Mouse (Mus musculus): ENCODE measurements around the gene Taf3. TPM values are rescaled to one million over a fixed set of nuclear protein-coding genes. Genes with fewer than 3 reads are reported as not detected.

Gene Taf3
- total and polyA plus RNA-seq, 3 experiments = 3.1 to 13.4 (median 6.0) TPM

DNA sequence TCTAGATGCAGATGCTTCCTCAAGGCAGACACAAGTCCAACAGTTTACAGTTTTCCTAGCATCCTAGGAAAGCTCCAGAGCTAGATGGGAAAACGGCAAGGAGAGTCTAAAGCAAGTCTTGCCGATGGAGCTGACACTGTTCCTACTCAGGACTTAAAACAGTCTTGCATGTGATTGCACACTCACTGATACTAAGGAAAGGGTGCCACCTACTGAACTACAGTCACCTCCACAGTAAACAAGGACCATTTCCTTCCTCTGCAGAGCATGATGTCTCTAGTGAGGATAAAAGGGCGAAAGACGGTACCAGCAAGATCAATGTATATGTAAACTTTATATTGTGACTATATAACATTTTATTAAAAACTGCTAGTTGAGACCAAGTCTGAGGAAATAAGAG lies 14.7 kb downstream of the Taf3 start:
- dilution Hi-C loops (cut with MboI; ENCODE audit: extremely low pct_ligation_motif_present, extremely low pct_unique_long_range_greater_than_20kb, low sequenced_read_pairs) = no loop called here
- Histone ChIP-seq H3K27me3 (replicated peaks) (no peaks in the 10 kb centered on the region), H3K9me3 (replicated peaks; ENCODE audit: low read length) (no peaks in the 10 kb centered on the region), H3K36me3 (replicated peaks in 1 of 2; ENCODE audit: control insufficient read depth in 1 of 2, insufficient read depth in 1 of 2, low read length in 1 of 2) (peaks cover 0 to 50% of the 10 kb centered on the region in 2 experiments), H3K4me3 (replicated peaks in 1 of 3; ENCODE audit: low read depth in 2 of 3, low read length in 2 of 3, poor library complexity in 1 of 3) (no peak overlapping the region), H3K4me2 (ENCODE audit: insufficient read depth, low read depth, poor library complexity, severe bottlenecking) (no peak overlapping the region), H3K4me1 (ENCODE audit: control insufficient read depth in 1 of 2, insufficient read depth in 2 of 2) (no peaks in the 10 kb centered on the region), H3K9ac (ENCODE audit: insufficient read depth, low read depth) (no peak overlapping the region), H3K79me2 (replicated peaks; ENCODE audit: control insufficient read depth, extremely low read depth, insufficient read depth, poor library complexity, severe bottlenecking) (peaks cover 4% of the 10 kb centered on the region; the same call in 1 of the 2 replicates), H3K27ac (ENCODE audit: insufficient read depth, low read depth) (no peak overlapping the region)
- DNase-seq (ENCODE audit: extremely low read depth) = no peak
- in situ Hi-C loops (cut with MboI; ENCODE audit: low pct_ligation_motif_present, low pct_unique_long_range_greater_than_20kb, low sequenced_read_pairs) = no loop called here
- peak; percentile 5 for TF ChIP-seq RAD21 (IDR thresholded peaks at IDR 0.05; ENCODE audit: low read depth, low read length)
- TF ChIP-seq ELF1 (IDR thresholded peaks at IDR 0.05; ENCODE audit: low read depth, low read length) = no peak
- no peak for TF ChIP-seq HCFC1 (IDR thresholded peaks at IDR 0.05; ENCODE audit: low read depth, low read length)
- no peak for TF ChIP-seq EP300 (IDR thresholded peaks at IDR 0.05; ENCODE audit: low read length)
- TF ChIP-seq CTCF (conservative IDR thresholded peaks at IDR 0.05 in 1 of 2, IDR thresholded peaks at IDR 0.05 in 1 of 2; ENCODE audit: low read depth in 2 of 2, low read length in 2 of 2) = 0 out of 4 replicates have a peak, but pooled peaks of 1 of the 2 experiments have one; percentile 2
- no peak for TF ChIP-seq MAX (IDR thresholded peaks at IDR 0.05; ENCODE audit: low read length)
- TF ChIP-seq PAX5 (IDR thresholded peaks at IDR 0.05; ENCODE audit: low read length) = no peak
- no peak for TF ChIP-seq MEF2A (IDR thresholded peaks at IDR 0.05; ENCODE audit: borderline replicate concordance, low read depth, low read length)
- no peak for TF ChIP-seq IRF4 (IDR thresholded peaks at IDR 0.05; ENCODE audit: low read depth, low read length)
- no peak for TF ChIP-seq SIN3A (IDR thresholded peaks at IDR 0.05; ENCODE audit: low read length)
- TF ChIP-seq TBP (conservative IDR thresholded peaks at IDR 0.05; ENCODE audit: low read depth, low read length) = no peak
- TF ChIP-seq MYC (IDR thresholded peaks at IDR 0.05; ENCODE audit: low read depth, low read length) = no peak
- TF ChIP-seq ZMIZ1 (IDR thresholded peaks at IDR 0.05; ENCODE audit: low read depth, low read length) = no peak
- TF ChIP-seq ZC3H11A (IDR thresholded peaks at IDR 0.05; ENCODE audit: low read depth, low read length) = no peak
- no peak for TF ChIP-seq USF1 (IDR thresholded peaks at IDR 0.05; ENCODE audit: low read depth, low read length)
- no peak for TF ChIP-seq POLR2A (IDR thresholded peaks at IDR 0.05; ENCODE audit: low read depth, low read length)
- no peak for TF ChIP-seq BHLHE40 (IDR thresholded peaks at IDR 0.05; ENCODE audit: low read depth, low read length)
- no peak for TF ChIP-seq SMC3 (IDR thresholded peaks at IDR 0.05; ENCODE audit: low read depth, low read length)

DNA sequence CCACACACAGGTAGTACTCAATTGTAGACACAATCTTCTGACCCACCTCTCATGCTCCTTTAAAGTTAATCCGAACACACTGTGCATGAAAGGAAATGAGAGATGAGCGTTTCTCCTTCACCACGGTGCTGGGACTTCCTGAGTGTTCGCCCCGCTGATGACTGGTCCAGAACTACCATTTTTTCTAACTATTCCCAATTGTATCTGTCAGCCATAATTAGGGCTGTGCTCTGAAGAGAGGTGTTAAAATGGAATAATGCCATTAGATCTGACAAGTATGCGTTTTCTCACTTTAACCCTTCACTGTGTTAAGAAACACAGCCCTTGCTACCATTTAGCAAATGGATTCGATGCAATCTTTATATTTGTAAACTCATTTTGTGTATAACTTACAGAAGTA lies 18.6 kb downstream of the Taf3 start:
- H3K27ac ChIP-seq (ENCODE audit: insufficient read depth, low read depth) = no peak overlapping the region
- TF ChIP-seq EP300 (IDR thresholded peaks at IDR 0.05; ENCODE audit: low read length) (no peak), HCFC1 (IDR thresholded peaks at IDR 0.05; ENCODE audit: low read depth, low read length) (no peak), CHD1 (IDR thresholded peaks at IDR 0.05; ENCODE audit: low read depth, low read length) (no peak), NELFE (IDR thresholded peaks at IDR 0.05; ENCODE audit: low read depth, low read length) (no peak), E2F4 (IDR thresholded peaks at IDR 0.05; ENCODE audit: insufficient replicate concordance, low read depth, low read length) (no peak), MEF2A (IDR thresholded peaks at IDR 0.05; ENCODE audit: borderline replicate concordance, low read depth, low read length) (no peak)
- H3K27me3 ChIP-seq (replicated peaks) = no peaks in the 10 kb centered on the region
- no peak overlapping the region for H3K9ac ChIP-seq (ENCODE audit: insufficient read depth, low read depth)
- DNase-seq (ENCODE audit: extremely low read depth) = no peak
- H3K4me2 ChIP-seq (ENCODE audit: insufficient read depth, low read depth, poor library complexity, severe bottlenecking) = no peak overlapping the region
- no peaks in the 10 kb centered on the region for H3K9me3 ChIP-seq (replicated peaks; ENCODE audit: low read length)
- dilution Hi-C loops (cut with MboI; ENCODE audit: extremely low pct_ligation_motif_present, extremely low pct_unique_long_range_greater_than_20kb, low sequenced_read_pairs) (no loop called here), in situ Hi-C loops (cut with MboI; ENCODE audit: low pct_ligation_motif_present, low pct_unique_long_range_greater_than_20kb, low sequenced_read_pairs) (no loop called here)
- peaks cover 4% of the 10 kb centered on the region; the same call in 1 of the 2 replicates for H3K79me2 ChIP-seq (replicated peaks; ENCODE audit: control insufficient read depth, extremely low read depth, insufficient read depth, poor library complexity, severe bottlenecking)
- H3K4me1 ChIP-seq (ENCODE audit: control insufficient read depth in 1 of 2, insufficient read depth in 2 of 2) = no peaks in the 10 kb centered on the region
- peaks cover 0 to 48% of the 10 kb centered on the region in 2 experiments for H3K36me3 ChIP-seq (replicated peaks in 1 of 2; ENCODE audit: control insufficient read depth in 1 of 2, insufficient read depth in 1 of 2, low read length in 1 of 2)
- H3K4me3 ChIP-seq (replicated peaks in 1 of 3; ENCODE audit: low read depth in 2 of 3, low read length in 2 of 3, poor library complexity in 1 of 3) = no peak overlapping the region
